Mouse (Mus musculus) gastrocnemius, adult 8-10 months (tissue): ENCODE data around the gene Olfr1148. TPM values are rescaled to one million over a fixed set of nuclear protein-coding genes. Genes with fewer than 3 reads are reported as not detected.

Experiments used
- DNase-seq, 2 experiments: peaks; one replicate each; pipeline ENCODE4 v3.0.0; 2022; ENCODE audit warnings: low spot score in 2 of 2
- total RNA-seq, 4 experiments: library from RNA; stranded (reverse); gene quantifications; 2 replicates each; pipeline ENCODE4 v1.2.4; 2022

Gene Olfr1148
- total RNA-seq: not detected

GRCm38 (mm10) chr2:87830233-87830632 is at the start of gene Olfr1148:
Olfr1148 (plus strand) TSS chr2:87830533.
- DNase-seq: no peak

- no peak for DNase-seq
These were observed 30.0 kb upstream of the Olfr1148 start, which contains the start of gene Olfr1143 for GRCm38 (mm10) chr2:87800292-87800691. Olfr1143 (plus strand) TSS chr2:87800592.

- no peak for DNase-seq
These were observed 20.8 kb upstream of the Olfr1148 start, which contains the start of gene Olfr1145 for GRCm38 (mm10) chr2:87809522-87809921. Olfr1145 (plus strand) TSS chr2:87809822.

GRCm38 (mm10) chr2:87843693-87844092 is 13.4 kb downstream of the Olfr1148 start, which contains the start of gene Olfr1150-ps1:
Olfr1150-ps1 (plus strand) TSS chr2:87843993.
- no peak for DNase-seq

GRCm38 (mm10) chr2:87855562-87855961 is 25.2 kb downstream of the Olfr1148 start, which contains the start of gene Olfr1151:
Olfr1151 (plus strand) TSS chr2:87855862.
- DNase-seq: no peak

- DNase-seq: no peak
These were observed 35.9 kb downstream of the Olfr1148 start, which contains the start of gene Olfr1152 for GRCm38 (mm10) chr2:87866192-87866591. Olfr1152 (plus strand) TSS chr2:87866492.

Other genes with a start within 250 kb of the Olfr1148 start
- not detected for gene Olfr1130, start 224.3 kb upstream of the Olfr1148 start, total RNA-seq
- not detected for gene Olfr1131, start 203.4 kb upstream of the Olfr1148 start, total RNA-seq
- gene Olfr1132, start 193.0 kb upstream of the Olfr1148 start, total RNA-seq: not detected
- gene Olfr1133, start 183.2 kb upstream of the Olfr1148 start, total RNA-seq: not detected
- gene Olfr1134, start 172.1 kb upstream of the Olfr1148 start, total RNA-seq: not detected
- not detected for gene Olfr1135, start 156.9 kb upstream of the Olfr1148 start, total RNA-seq
- gene Olfr1136, start 136.6 kb upstream of the Olfr1148 start, total RNA-seq: not detected
- gene Olfr1137, start 117.4 kb upstream of the Olfr1148 start, total RNA-seq: not detected
- gene Olfr1138, start 90.6 kb upstream of the Olfr1148 start, total RNA-seq: not detected
- not detected for gene Olfr1140, start 86.8 kb upstream of the Olfr1148 start, total RNA-seq
- gene Olfr1141, start 76.5 kb upstream of the Olfr1148 start, total RNA-seq: not detected
- not detected for gene Olfr152, start 51.0 kb upstream of the Olfr1148 start, total RNA-seq
- not detected for gene Olfr1143, start 29.9 kb upstream of the Olfr1148 start, total RNA-seq
- not detected for gene Olfr1145, start 20.7 kb upstream of the Olfr1148 start, total RNA-seq
- gene Olfr1150-ps1, start 13.5 kb downstream of the Olfr1148 start, total RNA-seq: not detected
- gene Olfr1151, start 25.3 kb downstream of the Olfr1148 start, total RNA-seq: not detected
- not detected for gene Olfr1152, start 36.0 kb downstream of the Olfr1148 start, total RNA-seq
- not detected for gene Olfr1153, start 64.4 kb downstream of the Olfr1148 start, total RNA-seq
- not detected for gene Olfr1154, start 74.6 kb downstream of the Olfr1148 start, total RNA-seq
- gene Olfr1155, start 114.6 kb downstream of the Olfr1148 start, total RNA-seq: not detected
- gene Olfr1156, start 122.6 kb downstream of the Olfr1148 start, total RNA-seq: not detected
- gene Olfr1157, start 137.8 kb downstream of the Olfr1148 start, total RNA-seq: not detected
- gene Olfr74, start 144.1 kb downstream of the Olfr1148 start, total RNA-seq: not detected
- gene Olfr1158, start 159.6 kb downstream of the Olfr1148 start, total RNA-seq: not detected
- gene Olfr1160, start 177.7 kb downstream of the Olfr1148 start, total RNA-seq: not detected
- gene Olfr1161, start 192.2 kb downstream of the Olfr1148 start, total RNA-seq: not detected
- gene Olfr73, start 207.2 kb downstream of the Olfr1148 start, total RNA-seq: not detected
- gene Olfr1162, start 220.6 kb downstream of the Olfr1148 start, total RNA-seq: not detected
- not detected for gene Olfr1163, start 241.3 kb downstream of the Olfr1148 start, total RNA-seq